Mouse (Mus musculus): Measurements from ENCODE around the gene Kcmf1.

DNA sequence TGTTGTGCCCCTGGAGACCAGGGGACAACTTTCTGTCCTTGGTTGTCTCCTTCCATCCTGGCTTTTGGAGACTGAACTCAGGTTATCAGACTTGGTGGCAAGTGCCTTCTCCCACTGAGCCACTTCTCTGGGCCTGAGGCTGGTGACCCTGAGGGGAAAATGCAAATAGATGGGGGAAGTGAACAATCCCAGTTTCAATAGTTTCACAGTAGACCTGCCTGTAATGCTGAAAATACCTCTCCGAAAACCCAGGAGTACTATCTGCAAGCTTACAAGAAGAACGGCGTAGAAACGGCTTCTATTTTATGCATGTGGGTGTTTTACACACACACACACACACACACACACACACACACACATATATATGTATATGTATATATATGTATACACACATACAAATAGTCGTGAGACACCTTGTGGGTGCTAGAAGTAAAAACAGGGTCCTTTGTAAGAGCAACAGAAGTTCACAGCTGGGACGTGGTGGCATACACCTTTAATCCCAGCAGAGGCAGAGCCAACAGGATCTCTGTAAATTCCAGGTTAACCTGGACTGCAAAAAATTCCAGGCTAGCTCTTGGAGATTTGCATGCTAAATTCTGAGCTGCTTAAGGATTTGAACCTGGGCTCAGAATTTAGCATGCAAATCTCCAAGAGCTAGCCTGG, 14.4 kb upstream of the Kcmf1 start:
- TF ChIP-seq CTCF (IDR thresholded peaks at IDR 0.05; ENCODE audit: low read depth, low read length) (no peak), POLR2A (IDR thresholded peaks at IDR 0.05; ENCODE audit: insufficient read depth, low read length) (no peak)

Data from ES-Bruce4 (cell line).